Mouse (Mus musculus) Patski (cell line): ENCODE data around the gene Rassf1. TPM values are rescaled to one million over a fixed set of nuclear protein-coding genes. Genes with fewer than 3 reads are reported as not detected.
A peak's percentile ranks its signal among the peaks of the same experiment; 100 is the strongest.
"Not testable (repeated sequence)": the region's sequence is repeated elsewhere in the genome, so short reads cannot be mapped to it uniquely, and the experiment has no call there.

ENCODE experiments used
- ATAC-seq: fragments of 100-300 bp; one replicate; pipeline ENCODE4 v1.8.0; 2021
- CTCF ChIA-PET: fragments of 350-600 bp; sonication (Branson Sonifier 250); formaldehyde crosslinking; loops from one replicate; lab custom pipeline; 2022; ENCODE audit warnings: inconsistent platforms; lab: Charles Lee
- POLR2A ChIA-PET: fragments of 350-600 bp; sonication (Branson Sonifier 250); formaldehyde crosslinking; loops from one replicate; lab custom pipeline; 2022; ENCODE audit warnings: antibody characterized with exemption, inconsistent platforms; lab: Charles Lee
- DNase-seq: peaks from one replicate; pipeline ENCODE4 v3.0.0-alpha.2; 2011; ENCODE audit warnings: low read depth, low spot score
- H3K27me3 ChIP-seq: fragments of 371-371 bp; one replicate; pipeline ENCODE4 v1.5.1; 2021
- CTCF ChIP-seq: fragments of 100-300 bp; IDR thresholded peaks from one replicate; pipeline ENCODE4 v1.5.1; 2021
- in situ Hi-C: fragments of 300-500 bp; cut with MboI; formaldehyde crosslinking; loops from 3 replicates; pipeline ENCODE4 v1.11.1; 2018; ENCODE audit warnings: low pct_unique_long_range_greater_than_20kb, mixed read lengths
- polyA plus RNA-seq: library from polyadenylated mRNA; unstranded; gene quantifications from one replicate; pipeline ENCODE4 v1.2.3, GENCODE M21; 2021

The Rassf1 gene
- polyA plus RNA-seq, 1 experiment from 2014 or later, result 51.8 TPM

- POLR2A ChIA-PET, result interaction anchor here (0.6 to 1.3 kb wide), 4 partner anchors 10 to 166 kb away, joined by 3 to 8 read pairs (median 4); partner anchors contain the start of genes Hyal3 and Ifrd2
- in situ Hi-C loops, result no loop called here
- H3K27me3 ChIP-seq, result no peaks in the 10 kb centered on the region
- no peak for TF ChIP-seq CTCF
- CTCF ChIA-PET, result interaction anchor here (2.0 to 4.3 kb wide), 3 partner anchors 10 to 76 kb away, joined by 5 to 19 read pairs (median 8); partner anchors contain the start of genes Hyal3, Ifrd2 and Naa80
- DNase-seq (no peak), ATAC-seq (peak; percentile 13)
Observed at GRCm38 (mm10) chr9:107569270-107569669, 17.9 kb downstream of the Rassf1 start.

GRCm38 (mm10) chr9:107570016-107570415 lies 18.7 kb downstream of the Rassf1 start:
- ATAC-seq, result no peak
- in situ Hi-C loops, result no loop called here
- no peaks in the 10 kb centered on the region for H3K27me3 ChIP-seq
- CTCF ChIA-PET, result interaction anchor here (0.6 to 4.3 kb wide), 4 partner anchors 10 to 75 kb away, joined by 3 to 19 read pairs (median 6); partner anchors contain the start of genes Hyal3, Ifrd2 and Naa80
- POLR2A ChIA-PET, result interaction anchor here (0.6 to 1.3 kb wide), 3 partner anchors 10 to 165 kb away, joined by 3 to 8 read pairs (median 3); partner anchors contain the start of gene Hyal3
- no peak for DNase-seq
- no peak for TF ChIP-seq CTCF

GRCm38 (mm10) chr9:107570845-107571244 lies 19.5 kb downstream of the Rassf1 start:
- POLR2A ChIA-PET, result interaction anchor here (1.3 kb wide), 1 partner anchor 10 kb away, joined by 8 read pairs; the partner anchor contains the start of gene Hyal3
- H3K27me3 ChIP-seq, result no peaks in the 10 kb centered on the region
- CTCF ChIA-PET, result interaction anchor here (4.3 kb wide), 1 partner anchor 9 kb away, joined by 19 read pairs; the partner anchor contains the start of genes Hyal3 and Naa80
- DNase-seq, result no peak
- in situ Hi-C loops, result no loop called here
- no peak for ATAC-seq
- no peak for TF ChIP-seq CTCF

GRCm38 (mm10) chr9:107571534-107572326 lies 20.4 kb downstream of the Rassf1 start:
- CTCF ChIA-PET, result interaction anchor here (1.9 to 4.3 kb wide), 2 partner anchors 8 to 72 kb away, joined by 7 to 19 read pairs; partner anchors contain the start of genes Hyal3 and Naa80
- DNase-seq, result no peak
- ATAC-seq, result no peak
- POLR2A ChIA-PET, result interaction anchor here (0.7 kb wide), 1 partner anchor 9 kb away, joined by 3 read pairs; the partner anchor contains the start of gene Tusc2
- in situ Hi-C loops, result no loop called here
- H3K27me3 ChIP-seq, result no peaks in the 10 kb centered on the region
- TF ChIP-seq CTCF, result no peak

GRCm38 (mm10) chr9:107572327-107572662 lies 20.9 kb downstream of the Rassf1 start:
- ChIA-PET CTCF (interaction anchor here (1.9 kb wide), 1 partner anchor 72 kb away, joined by 7 read pairs; no protein-coding TSS in a partner anchor), POLR2A (interaction anchor here (0.7 kb wide), 1 partner anchor 9 kb away, joined by 3 read pairs; the partner anchor contains the start of gene Tusc2)
- in situ Hi-C loops, result no loop called here
- H3K27me3 ChIP-seq, result no peaks in the 10 kb centered on the region
- ATAC-seq, result no peak
- no peak for DNase-seq
- TF ChIP-seq CTCF, result no peak

GRCm38 (mm10) chr9:107573774-107574173 lies 22.4 kb downstream of the Rassf1 start:
- DNase-seq, POLR2A ChIA-PET, ATAC-seq, H3K27me3 ChIP-seq, in situ Hi-C loops: not testable (repeated sequence)
- CTCF ChIA-PET, result interaction anchor here (1.3 kb wide), 1 partner anchor 72 kb away, joined by 3 read pairs; no protein-coding TSS in a partner anchor

- H3K27me3 ChIP-seq, result no peaks in the 10 kb centered on the region
- CTCF ChIA-PET, result interaction anchor here (1.1 kb wide), 1 partner anchor 10 kb away, joined by 3 read pairs; no protein-coding TSS in a partner anchor
- no peak for DNase-seq
- POLR2A ChIA-PET, result interaction anchor here (0.8 to 1.2 kb wide), 2 partner anchors 18 to 19 kb away, joined by 3 read pairs; no protein-coding TSS in a partner anchor
- no peak for ATAC-seq
- no peak for TF ChIP-seq CTCF
- in situ Hi-C loops, result no loop called here
Observed at GRCm38 (mm10) chr9:107575579-107576356, 24.4 kb downstream of the Rassf1 start.

GRCm38 (mm10) chr9:107576357-107577107 lies 25.2 kb downstream of the Rassf1 start, which contains the start of gene Hyal1:
TSS of gene Hyal1 (plus strand) at chr9:107576927.
- ChIA-PET CTCF (interaction anchor here (1.2 kb wide), 1 partner anchor 11 kb away, joined by 4 read pairs; no protein-coding TSS in a partner anchor), POLR2A (no interaction called here)
- DNase-seq (no peak), ATAC-seq (no peak)
- no peak for TF ChIP-seq CTCF
- in situ Hi-C loops, result no loop called here
- H3K27me3 ChIP-seq, result no peaks in the 10 kb centered on the region

- no peaks in the 10 kb centered on the region for H3K27me3 ChIP-seq
- ChIA-PET POLR2A (no interaction called here), CTCF (interaction anchor here (2.8 kb wide), 1 partner anchor 12 kb away, joined by 9 read pairs; no protein-coding TSS in a partner anchor)
- DNase-seq (no peak), ATAC-seq (no peak)
- no peak for TF ChIP-seq CTCF
- in situ Hi-C loops, result no loop called here
Observed at GRCm38 (mm10) chr9:107577871-107578270, 26.5 kb downstream of the Rassf1 start.
